Mouse (Mus musculus): Measurements from ENCODE around the gene Slc36a2. TPM values are rescaled to one million over a fixed set of nuclear protein-coding genes. Genes with fewer than 3 reads are reported as not detected.

Gene Slc36a2
- polyA plus RNA-seq, 1 experiment from 2014 or later = 0.43 TPM

GRCm38 (mm10) chr11:55170501-55170900 is 14.4 kb downstream of the Slc36a2 start:
- H3K27ac ChIP-seq = no peak overlapping the region
- H3K27me3 ChIP-seq (ENCODE audit: insufficient read depth, low read length) = no peaks in the 10 kb centered on the region
- no peak overlapping the region for H3K9ac ChIP-seq (ENCODE audit: low read depth, low read length)
- no peaks in the 10 kb centered on the region for H3K4me1 ChIP-seq (replicated peaks; ENCODE audit: insufficient read depth, low read length)
- TF ChIP-seq CTCF (IDR thresholded peaks at IDR 0.05; ENCODE audit: low read depth) = no peak
- 81% methylated on average over 4 of the region's 4 CpGs for WGBS
- H3K4me2 ChIP-seq (ENCODE audit: low read length) = no peak overlapping the region
- no peaks in the 10 kb centered on the region for H3K9me3 ChIP-seq (replicated peaks; ENCODE audit: low read length)
- H3K36me3 ChIP-seq (ENCODE audit: insufficient read depth, low read length) = no peaks in the 10 kb centered on the region
- H3K4me3 ChIP-seq (replicated peaks; ENCODE audit: low read depth, low read length) = no peak overlapping the region
- ATAC-seq (replicated peaks; ENCODE audit: low FRiP score, low read depth) (no peak), DNase-seq (ENCODE audit: low spot score) (no peak)

DNA sequence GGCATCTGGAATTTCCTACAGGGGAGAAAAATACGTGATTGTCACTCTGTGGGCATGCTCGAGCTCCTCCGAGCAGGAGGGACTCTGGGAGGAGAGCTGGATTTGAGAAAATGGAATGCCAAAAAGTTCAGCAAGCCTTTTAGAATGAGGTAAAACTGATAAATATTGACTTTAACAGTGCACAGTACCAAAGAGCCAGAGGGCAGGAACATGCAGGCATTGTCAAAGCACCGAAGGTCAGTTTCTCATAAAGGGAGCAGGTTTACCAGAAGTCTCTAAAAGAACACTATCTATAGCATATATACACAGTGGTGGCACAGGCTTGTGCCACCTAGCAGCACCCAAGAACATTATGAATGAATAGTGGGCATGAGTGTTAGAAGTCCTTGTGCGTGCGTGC is 16.0 kb downstream of the Slc36a2 start:
- TF ChIP-seq CTCF (IDR thresholded peaks at IDR 0.05; ENCODE audit: low read depth) = no peak
- Histone ChIP-seq H3K4me1 (replicated peaks; ENCODE audit: insufficient read depth, low read length) (no peaks in the 10 kb centered on the region), H3K4me3 (replicated peaks; ENCODE audit: low read depth, low read length) (no peak overlapping the region), H3K27me3 (ENCODE audit: insufficient read depth, low read length) (no peaks in the 10 kb centered on the region), H3K36me3 (ENCODE audit: insufficient read depth, low read length) (no peaks in the 10 kb centered on the region), H3K9ac (ENCODE audit: low read depth, low read length) (no peak overlapping the region), H3K9me3 (replicated peaks; ENCODE audit: low read length) (no peaks in the 10 kb centered on the region), H3K4me2 (ENCODE audit: low read length) (no peak overlapping the region), H3K27ac (no peak overlapping the region)
- 81% methylated on average over 6 of the region's 6 CpGs for WGBS
- no peak for ATAC-seq (replicated peaks; ENCODE audit: low FRiP score, low read depth)
- DNase-seq (ENCODE audit: low spot score) = no peak

DNA sequence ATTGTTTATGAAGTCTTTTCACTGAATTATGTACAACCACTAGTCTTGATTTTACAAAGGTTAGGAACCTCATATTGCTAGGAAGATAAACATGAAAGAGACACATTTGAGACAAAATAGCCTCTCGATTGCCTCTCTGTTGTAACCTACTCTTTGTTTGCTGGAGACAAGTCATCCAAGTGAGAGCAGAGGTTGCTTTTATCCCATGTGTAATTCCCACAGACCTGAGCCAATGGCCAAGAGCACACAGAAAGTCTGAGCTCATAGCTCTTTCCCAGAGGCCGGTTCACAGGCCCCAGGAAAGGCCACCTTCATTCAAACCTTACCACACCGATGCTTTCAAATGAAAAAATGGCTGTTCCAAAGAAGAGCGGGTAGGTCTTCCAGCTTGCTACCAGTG is 16.4 kb downstream of the Slc36a2 start:
- H3K4me2 ChIP-seq (ENCODE audit: low read length) = no peak overlapping the region
- H3K27ac ChIP-seq = no peak overlapping the region
- no peaks in the 10 kb centered on the region for H3K9me3 ChIP-seq (replicated peaks; ENCODE audit: low read length)
- 85% methylated on average over 4 of the region's 4 CpGs for WGBS
- no peaks in the 10 kb centered on the region for H3K4me1 ChIP-seq (replicated peaks; ENCODE audit: insufficient read depth, low read length)
- H3K36me3 ChIP-seq (ENCODE audit: insufficient read depth, low read length) = no peaks in the 10 kb centered on the region
- no peak overlapping the region for H3K9ac ChIP-seq (ENCODE audit: low read depth, low read length)
- no peaks in the 10 kb centered on the region for H3K27me3 ChIP-seq (ENCODE audit: insufficient read depth, low read length)
- ATAC-seq (replicated peaks; ENCODE audit: low FRiP score, low read depth) (no peak), DNase-seq (ENCODE audit: low spot score) (no peak)
- TF ChIP-seq CTCF (IDR thresholded peaks at IDR 0.05; ENCODE audit: low read depth) = no peak
- H3K4me3 ChIP-seq (replicated peaks; ENCODE audit: low read depth, low read length) = no peak overlapping the region

DNA sequence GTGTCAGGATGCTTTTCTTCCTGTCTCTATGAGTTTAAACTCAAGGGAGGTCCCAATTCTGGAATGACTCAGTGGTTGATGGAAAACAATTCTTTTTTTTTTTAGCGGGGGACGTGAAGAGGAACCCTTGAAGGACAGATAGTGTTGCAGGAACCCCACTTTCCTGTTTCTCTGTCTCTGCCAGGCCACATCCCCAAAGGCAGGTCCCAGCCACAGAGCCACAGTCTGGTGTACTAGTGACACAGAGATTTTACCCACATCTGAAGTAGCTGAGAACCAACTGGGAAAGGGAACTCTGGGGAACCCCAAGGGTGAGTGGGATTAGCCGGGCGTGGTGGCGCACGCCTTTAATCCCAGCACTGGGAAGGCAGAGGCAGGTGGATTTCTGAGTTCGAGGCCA is 19.1 kb downstream of the Slc36a2 start:
- DNase-seq (ENCODE audit: low spot score) (no peak), ATAC-seq (replicated peaks; ENCODE audit: low FRiP score, low read depth) (no peak)
- Histone ChIP-seq H3K27ac (no peak overlapping the region), H3K4me1 (replicated peaks; ENCODE audit: insufficient read depth, low read length) (no peaks in the 10 kb centered on the region), H3K36me3 (ENCODE audit: insufficient read depth, low read length) (no peaks in the 10 kb centered on the region), H3K4me3 (replicated peaks; ENCODE audit: low read depth, low read length) (no peak overlapping the region), H3K4me2 (ENCODE audit: low read length) (no peak overlapping the region), H3K9ac (ENCODE audit: low read depth, low read length) (no peak overlapping the region), H3K27me3 (ENCODE audit: insufficient read depth, low read length) (no peaks in the 10 kb centered on the region), H3K9me3 (replicated peaks; ENCODE audit: low read length) (no peaks in the 10 kb centered on the region)
- TF ChIP-seq CTCF (IDR thresholded peaks at IDR 0.05; ENCODE audit: low read depth) = no peak
- 95% methylated on average over 7 of the region's 7 CpGs for WGBS

GRCm38 (mm10) chr11:55164723-55165122 is 20.2 kb downstream of the Slc36a2 start:
- DNase-seq (ENCODE audit: low spot score) (peak; percentile 34), ATAC-seq (replicated peaks; ENCODE audit: low FRiP score, low read depth) (no peak)
- 44% methylated on average over 3 of the region's 3 CpGs for WGBS
- H3K4me2 ChIP-seq (ENCODE audit: low read length) = no peak overlapping the region
- H3K4me3 ChIP-seq (replicated peaks; ENCODE audit: low read depth, low read length) = no peak overlapping the region
- no peaks in the 10 kb centered on the region for H3K9me3 ChIP-seq (replicated peaks; ENCODE audit: low read length)
- H3K36me3 ChIP-seq (ENCODE audit: insufficient read depth, low read length) = no peaks in the 10 kb centered on the region
- H3K9ac ChIP-seq (ENCODE audit: low read depth, low read length) = no peak overlapping the region
- H3K27me3 ChIP-seq (ENCODE audit: insufficient read depth, low read length) = no peaks in the 10 kb centered on the region
- H3K4me1 ChIP-seq (replicated peaks; ENCODE audit: insufficient read depth, low read length) = no peaks in the 10 kb centered on the region
- no peak overlapping the region for H3K27ac ChIP-seq
- peak; percentile 77 for TF ChIP-seq CTCF (IDR thresholded peaks at IDR 0.05; ENCODE audit: low read depth)

DNA sequence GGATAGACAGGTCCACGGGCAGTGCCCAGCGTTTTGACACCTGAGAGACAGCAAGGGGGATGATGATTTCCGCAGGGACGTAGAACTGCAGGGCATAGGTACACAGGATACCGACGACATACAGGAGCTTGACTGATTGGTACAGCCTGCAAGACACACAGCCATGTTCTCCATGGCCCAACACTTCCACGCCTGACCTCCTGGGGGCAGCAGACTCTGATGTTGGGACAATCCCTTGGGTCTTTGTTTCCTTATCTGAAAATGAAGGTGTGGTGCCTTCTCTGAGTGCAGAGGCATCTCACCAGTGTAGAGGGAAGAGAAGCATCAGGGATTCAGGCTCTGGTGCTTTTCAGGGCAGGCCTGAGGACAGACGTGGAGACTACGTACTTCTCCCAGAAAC is 22.2 kb downstream of the Slc36a2 start:
- DNase-seq (ENCODE audit: low spot score) (peak; percentile 37), ATAC-seq (replicated peaks; ENCODE audit: low FRiP score, low read depth) (no peak)
- H3K9ac ChIP-seq (ENCODE audit: low read depth, low read length) = no peak overlapping the region
- no peak overlapping the region for H3K4me3 ChIP-seq (replicated peaks; ENCODE audit: low read depth, low read length)
- no peaks in the 10 kb centered on the region for H3K27me3 ChIP-seq (ENCODE audit: insufficient read depth, low read length)
- H3K4me1 ChIP-seq (replicated peaks; ENCODE audit: insufficient read depth, low read length) = no peaks in the 10 kb centered on the region
- no peak overlapping the region for H3K4me2 ChIP-seq (ENCODE audit: low read length)
- peak; percentile 72 for TF ChIP-seq CTCF (IDR thresholded peaks at IDR 0.05; ENCODE audit: low read depth)
- H3K9me3 ChIP-seq (replicated peaks; ENCODE audit: low read length) = no peaks in the 10 kb centered on the region
- H3K36me3 ChIP-seq (ENCODE audit: insufficient read depth, low read length) = no peaks in the 10 kb centered on the region
- WGBS = 51% methylated on average over 9 of the region's 9 CpGs
- H3K27ac ChIP-seq = no peak overlapping the region

- Histone ChIP-seq H3K27ac (no peak overlapping the region), H3K4me1 (replicated peaks; ENCODE audit: insufficient read depth, low read length) (no peaks in the 10 kb centered on the region), H3K4me3 (replicated peaks; ENCODE audit: low read depth, low read length) (no peak overlapping the region), H3K27me3 (ENCODE audit: insufficient read depth, low read length) (no peaks in the 10 kb centered on the region), H3K4me2 (ENCODE audit: low read length) (no peak overlapping the region), H3K36me3 (ENCODE audit: insufficient read depth, low read length) (no peaks in the 10 kb centered on the region), H3K9me3 (replicated peaks; ENCODE audit: low read length) (no peaks in the 10 kb centered on the region), H3K9ac (ENCODE audit: low read depth, low read length) (no peak overlapping the region)
- DNase-seq (ENCODE audit: low spot score) (peak; percentile 84), ATAC-seq (replicated peaks; ENCODE audit: low FRiP score, low read depth) (peak; percentile 71; the same call in 1 of the 2 replicates)
- peak; percentile 97 for TF ChIP-seq CTCF (IDR thresholded peaks at IDR 0.05; ENCODE audit: low read depth)
- WGBS = 51% methylated on average over 13 of the region's 13 CpGs
Observed at GRCm38 (mm10) chr11:55158785-55159359, 26.0 kb downstream of the Slc36a2 start.

All from kidney, postnatal 0 days (tissue).